In genomic region chr2:12212662-12213463, GRCm38 (mm10) we compare ENCODE assay signal across 14 mouse cellular contexts.
A peak's percentile ranks its signal among the peaks of the same experiment; 100 is the strongest.
DNase-seq lines count a peak whose midpoint lies in the region; ATAC-seq lines count a peak whose summit lies in the region.
"Had no signal": no experiment of that assay in that cellular context is flagged by ENCODE, and none has a peak within 500 bp of the region (broad histone marks: within the 10 kb centered on the region; RNA-seq: fewer than 3 reads in every experiment).

No protein-coding gene starts in this region.

- ATAC-seq in kidney, embryonic 15.5 days (replicated peaks; ENCODE audit: low FRiP score) = peak; percentile 74
- ATAC-seq in limb, embryonic 15.5 days (ENCODE audit: insufficient number of reproducible peaks, low FRiP score, low TSS enrichment, low read depth) = peak; percentile 58; the same call in 1 of the 2 replicates
- no peak for ATAC-seq in monocyte, adult 5-6 weeks (replicated peaks; ENCODE audit: insufficient number of reproducible peaks, low FRiP score, low TSS enrichment, poor library complexity, severe bottlenecking)
- ATAC-seq: forebrain, embryonic 14.5 days; liver, embryonic 12.5 days had no signal

- WGBS in kidney, embryonic 15.5 days = 47% methylated on average over 3 of the region's 3 CpGs
- 18% methylated on average over 3 of the region's 3 CpGs for WGBS in limb, embryonic 15.5 days

- H3K4me2 ChIP-seq in kidney, embryonic 15.5 days = no peak overlapping the region
- H3K4me2 ChIP-seq in limb, embryonic 15.5 days = no peak overlapping the region
- H3K4me2 ChIP-seq: liver, embryonic 12.5 days; midbrain, embryonic 11.5 days had no signal

- no peak overlapping the region for H3K9ac ChIP-seq in kidney, embryonic 15.5 days
- H3K9ac ChIP-seq in limb, embryonic 15.5 days = no peak overlapping the region
- H3K9ac ChIP-seq: liver, embryonic 12.5 days had no signal

- peak overlapping the region; percentile 79 for H3K27ac ChIP-seq in kidney, embryonic 15.5 days
- H3K27ac ChIP-seq in limb, embryonic 15.5 days = peak overlapping the region; percentile 69
- H3K27ac ChIP-seq: liver, embryonic 12.5 days had no signal

- H3K27me3 ChIP-seq in kidney, embryonic 15.5 days = no peaks in the 10 kb centered on the region
- H3K27me3 ChIP-seq in limb, embryonic 15.5 days = no peaks in the 10 kb centered on the region
- H3K27me3 ChIP-seq: liver, embryonic 12.5 days had no signal

- H3K4me3 ChIP-seq in kidney, embryonic 15.5 days (replicated peaks) = no peak overlapping the region
- H3K4me3 ChIP-seq in limb, embryonic 15.5 days = no peak overlapping the region
- H3K4me3 ChIP-seq: liver, embryonic 12.5 days had no signal

- H3K36me3 ChIP-seq in kidney, embryonic 15.5 days = peaks cover 9% of the 10 kb centered on the region; the same call in 1 of the 2 replicates
- no peaks in the 10 kb centered on the region for H3K36me3 ChIP-seq in limb, embryonic 15.5 days
- H3K36me3 ChIP-seq: liver, embryonic 12.5 days had no signal

- no peak for DNase-seq in kidney, adult 18-20 months
- DNase-seq in adipocyte (ENCODE audit: low spot score) = peak; percentile 40
- DNase-seq in fibroblast of lung, adult 2 months (ENCODE audit: low read depth) = peak; percentile 62
- no peak for DNase-seq in layer of hippocampus, adult 18-20 months (ENCODE audit: low spot score in 2 of 2)
- DNase-seq in c-Kit-positive CD71-positive TER-119-positive erythroid progenitor cells, embryonic 14.5 days (ENCODE audit: low spot score) = no peak
- DNase-seq: cerebellum, postnatal 14 days; gastrocnemius, postnatal 14 days; retina, postnatal 1 day had no signal

- no peaks in the 10 kb centered on the region for H3K9me3 ChIP-seq in kidney, embryonic 15.5 days (replicated peaks)
- no peaks in the 10 kb centered on the region for H3K9me3 ChIP-seq in limb, embryonic 15.5 days
- H3K9me3 ChIP-seq: liver, embryonic 12.5 days had no signal

- H3K4me1 ChIP-seq in kidney, embryonic 15.5 days = peaks cover 10% of the 10 kb centered on the region; the same call in 1 of the 2 replicates
- peaks cover 24% of the 10 kb centered on the region for H3K4me1 ChIP-seq in limb, embryonic 15.5 days
- H3K4me1 ChIP-seq: liver, embryonic 12.5 days had no signal

Comparison
In these comparisons a context has a peak if more than half of its experiments do, and no peak if none do; other contexts are left out.
1. DNase-seq: peak in adipocyte (single experiment) and fibroblast of lung, adult 2 months (single experiment); none in kidney, adult 18-20 months (single experiment), layer of hippocampus, adult 18-20 months (0 of 2) and c-Kit-positive CD71-positive TER-119-positive erythroid progenitor cells, embryonic 14.5 days (single experiment).